Mouse (Mus musculus) megakaryocyte, embryonic 14.5 days (primary cell): Measurements from ENCODE around the gene Utrn.

ENCODE experiments used
- FLI1 ChIP-seq: IDR thresholded peaks from 2 replicates; pipeline ENCODE4 v1.6.1; 2012; ENCODE audit warnings: low read length, inconsistent platforms, mixed read lengths
- GATA1 ChIP-seq: IDR thresholded peaks from 3 replicates; pipeline ENCODE4 v1.6.1; 2012; ENCODE audit warnings: mixed read lengths, low read length, inconsistent platforms, borderline replicate concordance

DNA sequence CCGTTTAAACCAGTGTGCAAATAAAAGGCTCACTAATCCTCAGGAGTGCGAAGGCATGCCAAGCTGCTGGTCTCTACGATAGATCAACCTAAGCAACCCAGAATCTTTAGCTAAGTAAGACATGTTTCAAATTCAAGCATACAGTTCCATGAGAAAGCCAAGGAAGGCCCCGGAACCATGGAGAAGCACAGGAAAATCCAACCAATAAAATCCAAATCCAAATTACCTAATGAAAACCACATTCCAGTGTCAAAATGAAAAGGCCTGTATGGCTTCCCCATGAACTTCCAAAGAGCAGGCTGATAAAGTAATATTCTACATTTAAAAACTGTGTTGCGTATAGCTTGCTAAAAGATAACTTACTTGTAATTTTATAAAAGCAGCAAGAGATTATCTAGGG is 317.4 kb downstream of the Utrn start:
- TF ChIP-seq GATA1 (no peak), FLI1 (no peak)
